Mouse (Mus musculus): Measurements from ENCODE around the gene Chchd3. TPM values are rescaled to one million over a fixed set of nuclear protein-coding genes. Genes with fewer than 3 reads are reported as not detected.

The Chchd3 gene
- polyA plus RNA-seq, 1 experiment from 2014 or later: 61.6 TPM

- 58% methylated on average over 2 of the region's 2 CpGs for whole genome bisulfite sequencing (ENCODE audit: insufficient replicate concordance)
- no peak overlapping the region for H3K4me2 ChIP-seq (ENCODE audit: low read depth, low read length)
- no peak overlapping the region for H3K4me3 ChIP-seq (ENCODE audit: low read depth, low read length)
These were observed 28.4 kb downstream of the Chchd3 start for GRCm38 (mm10) chr6:33031631-33032030.

GRCm38 (mm10) chr6:33028296-33028695 lies 31.8 kb downstream of the Chchd3 start:
- Histone ChIP-seq H3K4me3 (ENCODE audit: low read depth, low read length) (no peak overlapping the region), H3K4me1 (ENCODE audit: control insufficient read depth, low read depth, low read length) (no peaks in the 10 kb centered on the region), H3K9me3 (replicated peaks; ENCODE audit: control insufficient read depth, low read length) (no peaks in the 10 kb centered on the region), H3K4me2 (ENCODE audit: low read depth, low read length) (no peak overlapping the region), H3K27ac (ENCODE audit: low read length) (no peak overlapping the region), H3K36me3 (ENCODE audit: control insufficient read depth, insufficient read depth) (no peaks in the 10 kb centered on the region), H3K27me3 (ENCODE audit: control insufficient read depth, insufficient read depth, low read depth, low read length) (no peaks in the 10 kb centered on the region), H3K9ac (ENCODE audit: low read depth, low read length) (no peak overlapping the region)
- no peak for ATAC-seq (ENCODE audit: low read depth)
- WGBS (ENCODE audit: insufficient replicate concordance): 86% methylated on average over 6 of the region's 6 CpGs

More at GRCm38 (mm10) chr6:33031631-33032030, 28.4 kb downstream of the Chchd3 start:
- no peak overlapping the region for H3K27ac ChIP-seq (ENCODE audit: low read length)
- no peaks in the 10 kb centered on the region for H3K4me1 ChIP-seq (ENCODE audit: control insufficient read depth, low read depth, low read length)
- H3K27me3 ChIP-seq (ENCODE audit: control insufficient read depth, insufficient read depth, low read depth, low read length): no peaks in the 10 kb centered on the region
- H3K9me3 ChIP-seq (replicated peaks; ENCODE audit: control insufficient read depth, low read length): no peaks in the 10 kb centered on the region
- no peak overlapping the region for H3K9ac ChIP-seq (ENCODE audit: low read depth, low read length)
- H3K36me3 ChIP-seq (ENCODE audit: control insufficient read depth, insufficient read depth): no peaks in the 10 kb centered on the region
- no peak for ATAC-seq (ENCODE audit: low read depth)

- WGBS (ENCODE audit: insufficient replicate concordance): 80% methylated on average over 2 of the region's 2 CpGs
- ATAC-seq (ENCODE audit: low read depth): no peak
These were observed 35.0 kb downstream of the Chchd3 start for GRCm38 (mm10) chr6:33025041-33025440.

GRCm38 (mm10) chr6:33004607-33005006 lies 55.5 kb downstream of the Chchd3 start:
- Histone ChIP-seq H3K36me3 (ENCODE audit: control insufficient read depth, insufficient read depth) (no peaks in the 10 kb centered on the region), H3K4me1 (ENCODE audit: control insufficient read depth, low read depth, low read length) (no peaks in the 10 kb centered on the region), H3K27me3 (ENCODE audit: control insufficient read depth, insufficient read depth, low read depth, low read length) (no peaks in the 10 kb centered on the region), H3K27ac (ENCODE audit: low read length) (no peak overlapping the region), H3K9me3 (replicated peaks; ENCODE audit: control insufficient read depth, low read length) (no peaks in the 10 kb centered on the region), H3K4me3 (ENCODE audit: low read depth, low read length) (no peak overlapping the region), H3K4me2 (ENCODE audit: low read depth, low read length) (no peak overlapping the region), H3K9ac (ENCODE audit: low read depth, low read length) (no peak overlapping the region)
- 56% methylated on average over 3 of the region's 3 CpGs for WGBS (ENCODE audit: insufficient replicate concordance)
- ATAC-seq (ENCODE audit: low read depth): no peak

More at GRCm38 (mm10) chr6:33025041-33025440, 35.0 kb downstream of the Chchd3 start:
- Histone ChIP-seq H3K9me3 (replicated peaks; ENCODE audit: control insufficient read depth, low read length) (no peaks in the 10 kb centered on the region), H3K9ac (ENCODE audit: low read depth, low read length) (no peak overlapping the region), H3K27me3 (ENCODE audit: control insufficient read depth, insufficient read depth, low read depth, low read length) (no peaks in the 10 kb centered on the region), H3K4me1 (ENCODE audit: control insufficient read depth, low read depth, low read length) (no peaks in the 10 kb centered on the region), H3K36me3 (ENCODE audit: control insufficient read depth, insufficient read depth) (no peaks in the 10 kb centered on the region), H3K4me3 (ENCODE audit: low read depth, low read length) (no peak overlapping the region), H3K4me2 (ENCODE audit: low read depth, low read length) (no peak overlapping the region), H3K27ac (ENCODE audit: low read length) (no peak overlapping the region)

- Histone ChIP-seq H3K9ac (ENCODE audit: low read depth, low read length) (no peak overlapping the region), H3K4me3 (ENCODE audit: low read depth, low read length) (no peak overlapping the region), H3K4me2 (ENCODE audit: low read depth, low read length) (no peak overlapping the region), H3K4me1 (ENCODE audit: control insufficient read depth, low read depth, low read length) (no peaks in the 10 kb centered on the region), H3K27ac (ENCODE audit: low read length) (no peak overlapping the region), H3K9me3 (replicated peaks; ENCODE audit: control insufficient read depth, low read length) (no peaks in the 10 kb centered on the region), H3K27me3 (ENCODE audit: control insufficient read depth, insufficient read depth, low read depth, low read length) (no peaks in the 10 kb centered on the region), H3K36me3 (ENCODE audit: control insufficient read depth, insufficient read depth) (no peaks in the 10 kb centered on the region)
- 55% methylated on average over 1 of the region's 1 CpGs for WGBS (ENCODE audit: insufficient replicate concordance)
- ATAC-seq (ENCODE audit: low read depth): no peak
These were observed 57.1 kb downstream of the Chchd3 start for GRCm38 (mm10) chr6:33002988-33003387.

- 85% methylated on average over 15 of the region's 15 CpGs for WGBS (ENCODE audit: insufficient replicate concordance)
- H3K4me3 ChIP-seq (ENCODE audit: low read depth, low read length): no peak overlapping the region
- no peaks in the 10 kb centered on the region for H3K4me1 ChIP-seq (ENCODE audit: control insufficient read depth, low read depth, low read length)
- ATAC-seq (ENCODE audit: low read depth): no peak; the same call in 1 of the 2 replicates
- no peaks in the 10 kb centered on the region for H3K36me3 ChIP-seq (ENCODE audit: control insufficient read depth, insufficient read depth)
- H3K27me3 ChIP-seq (ENCODE audit: control insufficient read depth, insufficient read depth, low read depth, low read length): no peaks in the 10 kb centered on the region
- H3K4me2 ChIP-seq (ENCODE audit: low read depth, low read length): no peak overlapping the region
- no peak overlapping the region for H3K9ac ChIP-seq (ENCODE audit: low read depth, low read length)
- H3K9me3 ChIP-seq (replicated peaks; ENCODE audit: control insufficient read depth, low read length): no peaks in the 10 kb centered on the region
- H3K27ac ChIP-seq (ENCODE audit: low read length): no peak overlapping the region
These were observed 58.8 kb downstream of the Chchd3 start for GRCm38 (mm10) chr6:33001271-33001670.

- Histone ChIP-seq H3K36me3 (ENCODE audit: control insufficient read depth, insufficient read depth) (no peaks in the 10 kb centered on the region; the same call in 1 of the 2 replicates), H3K4me3 (ENCODE audit: low read depth, low read length) (no peak overlapping the region), H3K4me1 (ENCODE audit: control insufficient read depth, low read depth, low read length) (no peaks in the 10 kb centered on the region), H3K27ac (ENCODE audit: low read length) (no peak overlapping the region), H3K9ac (ENCODE audit: low read depth, low read length) (no peak overlapping the region), H3K4me2 (ENCODE audit: low read depth, low read length) (no peak overlapping the region), H3K9me3 (replicated peaks; ENCODE audit: control insufficient read depth, low read length) (no peaks in the 10 kb centered on the region), H3K27me3 (ENCODE audit: control insufficient read depth, insufficient read depth, low read depth, low read length) (no peaks in the 10 kb centered on the region)
- 74% methylated on average over 1 of the region's 1 CpGs for WGBS (ENCODE audit: insufficient replicate concordance)
- ATAC-seq (ENCODE audit: low read depth): no peak
These were observed 63.5 kb downstream of the Chchd3 start for GRCm38 (mm10) chr6:32996597-32996996.

- H3K4me3 ChIP-seq (ENCODE audit: low read depth, low read length): no peak overlapping the region
- no peaks in the 10 kb centered on the region for H3K27me3 ChIP-seq (ENCODE audit: control insufficient read depth, insufficient read depth, low read depth, low read length)
- no peaks in the 10 kb centered on the region for H3K9me3 ChIP-seq (replicated peaks; ENCODE audit: control insufficient read depth, low read length)
- peaks cover 3% of the 10 kb centered on the region; the same call in 1 of the 2 replicates for H3K4me1 ChIP-seq (ENCODE audit: control insufficient read depth, low read depth, low read length)
- no peak overlapping the region for H3K27ac ChIP-seq (ENCODE audit: low read length)
- WGBS (ENCODE audit: insufficient replicate concordance): 81% methylated on average over 1 of the region's 1 CpGs
- no peak overlapping the region for H3K9ac ChIP-seq (ENCODE audit: low read depth, low read length)
- ATAC-seq (ENCODE audit: low read depth): no peak
- H3K36me3 ChIP-seq (ENCODE audit: control insufficient read depth, insufficient read depth): no peaks in the 10 kb centered on the region; the same call in 1 of the 2 replicates
- H3K4me2 ChIP-seq (ENCODE audit: low read depth, low read length): no peak overlapping the region
These were observed 66.2 kb downstream of the Chchd3 start for GRCm38 (mm10) chr6:32993847-32994246.

- ATAC-seq (ENCODE audit: low read depth): no peak
- WGBS (ENCODE audit: insufficient replicate concordance): 58% methylated on average over 12 of the region's 12 CpGs
- Histone ChIP-seq H3K4me1 (ENCODE audit: control insufficient read depth, low read depth, low read length) (peaks cover 3% of the 10 kb centered on the region; the same call in 1 of the 2 replicates), H3K27ac (ENCODE audit: low read length) (no peak overlapping the region), H3K4me2 (ENCODE audit: low read depth, low read length) (no peak overlapping the region), H3K36me3 (ENCODE audit: control insufficient read depth, insufficient read depth) (no peaks in the 10 kb centered on the region; the same call in 1 of the 2 replicates), H3K27me3 (ENCODE audit: control insufficient read depth, insufficient read depth, low read depth, low read length) (no peaks in the 10 kb centered on the region), H3K4me3 (ENCODE audit: low read depth, low read length) (no peak overlapping the region), H3K9me3 (replicated peaks; ENCODE audit: control insufficient read depth, low read length) (no peaks in the 10 kb centered on the region), H3K9ac (ENCODE audit: low read depth, low read length) (no peak overlapping the region)
These were observed 69.9 kb downstream of the Chchd3 start for GRCm38 (mm10) chr6:32990061-32990633.

Data from liver, embryonic 16.5 days (tissue).